Mouse (Mus musculus) hematopoietic stem cell, adult 5-6 weeks (primary cell): ENCODE results near the gene Gm17374. TPM values are rescaled to one million over a fixed set of nuclear protein-coding genes. Genes with fewer than 3 reads are reported as not detected.
"Not testable (repeated sequence)": the region's sequence is repeated elsewhere in the genome, so short reads cannot be mapped to it uniquely, and the experiment has no call there.

Experiments used
- ATAC-seq, 2 experiments: fragments of 125-278 bp in 1 of 2; replicated peaks in 1 of 2; 2 replicates each; pipeline ENCODE4 v1.8.0; 2016 to 2017; ENCODE audit warnings: inconsistent platforms in 2 of 2, mild to moderate bottlenecking in 2 of 2, moderate number of reproducible peaks in 2 of 2, low read depth in 1 of 2, moderate TSS enrichment in 1 of 2; ENCODE audit not compliant: low FRiP score in 2 of 2, poor library complexity in 2 of 2, severe bottlenecking in 2 of 2, insufficient read depth in 1 of 2, low TSS enrichment in 1 of 2
- total RNA-seq: library from RNA; stranded (forward); fragments of 172-1452, 232-1000 nt; gene quantifications from 2 replicates; pipeline ENCODE4 v1.2.3, GENCODE M21; 2017

The Gm17374 gene
- total RNA-seq: not detected in 2 replicates

GRCm38 (mm10) chr2:140151743-140152142 lies at the start of gene Gm17374:
Gm17374 (plus strand) TSS chr2:140152043.
- not testable (repeated sequence) for ATAC-seq

GRCm38 (mm10) chr2:140104951-140105350 lies 46.9 kb upstream of the Gm17374 start:
- ATAC-seq: no peak

- ATAC-seq: no peak
Observed at GRCm38 (mm10) chr2:140107641-140108040, 44.2 kb upstream of the Gm17374 start.

GRCm38 (mm10) chr2:140108945-140109344 lies 42.9 kb upstream of the Gm17374 start:
- ATAC-seq: no peak

GRCm38 (mm10) chr2:140113851-140114250 lies 38.0 kb upstream of the Gm17374 start:
- ATAC-seq: no peak

- ATAC-seq: no peak
Observed at GRCm38 (mm10) chr2:140125516-140125915, 26.3 kb upstream of the Gm17374 start.

- ATAC-seq: peak; percentile 51 to 67; a peak in 1 of 4 replicates
Observed at GRCm38 (mm10) chr2:140159186-140159730, 7.4 kb downstream of the Gm17374 start.

- ATAC-seq: peak in 1 of 2 experiments; percentile 68; a peak in 1 of 4 replicates
Observed at GRCm38 (mm10) chr2:140163351-140163854, 11.6 kb downstream of the Gm17374 start.

- no peak for ATAC-seq
Observed at GRCm38 (mm10) chr2:140169057-140169456, 17.2 kb downstream of the Gm17374 start.

GRCm38 (mm10) chr2:140170127-140170802 lies 18.4 kb downstream of the Gm17374 start, which contains the start of the genes Esf1 and Ndufaf5:
Esf1 (minus strand) TSS chr2:140170564.
Ndufaf5 (plus strand) TSS chr2:140170649.
- peak; percentile 97 to 99 for ATAC-seq

- ATAC-seq: peak; percentile 65 to 82
Observed at GRCm38 (mm10) chr2:140170803-140171553, 19.1 kb downstream of the Gm17374 start.

GRCm38 (mm10) chr2:140185685-140186210 lies 33.9 kb downstream of the Gm17374 start:
- ATAC-seq: not testable (repeated sequence)

- ATAC-seq: no peak; a peak in 1 of 4 replicates
Observed at GRCm38 (mm10) chr2:140200713-140201112, 48.9 kb downstream of the Gm17374 start.

- no peak for ATAC-seq
Observed at GRCm38 (mm10) chr2:140202573-140202972, 50.7 kb downstream of the Gm17374 start.
